Mouse (Mus musculus) layer of hippocampus, postnatal 25 days (tissue): ENCODE results near the gene Pmepa1. TPM values are rescaled to one million over a fixed set of nuclear protein-coding genes. Genes with fewer than 3 reads are reported as not detected.
A peak's percentile ranks its signal among the peaks of the same experiment; 100 is the strongest.

Experiments
- DNase-seq, 2 experiments: peaks; one replicate each; pipeline ENCODE4 v3.0.0; 2022; ENCODE audit warnings: mixed read lengths in 2 of 2, low spot score in 1 of 2; ENCODE audit errors: extremely low spot score in 1 of 2
- total RNA-seq, 2 experiments: library from RNA; stranded (reverse); gene quantifications; 2 replicates each; pipeline ENCODE4 v1.2.3; 2021

Gene Pmepa1
- total RNA-seq, 2 experiments from 2014 or later = 26.2 TPM

GRCm38 (mm10) chr2:173202924-173203689 lies 73.2 kb downstream of the Pmepa1 start:
- DNase-seq = no peak

GRCm38 (mm10) chr2:173194796-173195195 lies 81.5 kb downstream of the Pmepa1 start:
- no peak for DNase-seq

- no peak for DNase-seq
These were observed 89.0 kb downstream of the Pmepa1 start for GRCm38 (mm10) chr2:173187182-173187855.

- DNase-seq = peak; percentile 85 to 98
These were observed 90.0 kb downstream of the Pmepa1 start for GRCm38 (mm10) chr2:173186047-173186943.

GRCm38 (mm10) chr2:173185282-173185681 lies 91.1 kb downstream of the Pmepa1 start:
- DNase-seq = no peak

GRCm38 (mm10) chr2:173184475-173185080 lies 91.8 kb downstream of the Pmepa1 start:
- DNase-seq = no peak

GRCm38 (mm10) chr2:173183836-173184460 lies 92.4 kb downstream of the Pmepa1 start:
- DNase-seq = peak; percentile 59 to 87

- DNase-seq = no peak
These were observed 93.0 kb downstream of the Pmepa1 start for GRCm38 (mm10) chr2:173183311-173183710.

- DNase-seq = no peak
These were observed 93.5 kb downstream of the Pmepa1 start for GRCm38 (mm10) chr2:173182796-173183195.

GRCm38 (mm10) chr2:173181901-173182300 lies 94.4 kb downstream of the Pmepa1 start:
- DNase-seq = no peak

- no peak for DNase-seq
These were observed 94.8 kb downstream of the Pmepa1 start for GRCm38 (mm10) chr2:173181486-173181885.

GRCm38 (mm10) chr2:173180721-173181388 lies 95.5 kb downstream of the Pmepa1 start:
- DNase-seq = no peak

- DNase-seq = no peak
These were observed 96.3 kb downstream of the Pmepa1 start for GRCm38 (mm10) chr2:173180026-173180425.

GRCm38 (mm10) chr2:173179046-173179445 lies 97.3 kb downstream of the Pmepa1 start:
- no peak for DNase-seq

- no peak for DNase-seq
These were observed 98.4 kb downstream of the Pmepa1 start for GRCm38 (mm10) chr2:173177951-173178350.

- no peak for DNase-seq
These were observed 98.9 kb downstream of the Pmepa1 start for GRCm38 (mm10) chr2:173177481-173177880.

- no peak for DNase-seq
These were observed 100.6 kb downstream of the Pmepa1 start for GRCm38 (mm10) chr2:173175703-173176102.

GRCm38 (mm10) chr2:173174569-173174968 lies 101.8 kb downstream of the Pmepa1 start:
- DNase-seq = no peak
